Mouse (Mus musculus): ENCODE measurements around the gene Gpr152.

Gene Gpr152

DNA sequence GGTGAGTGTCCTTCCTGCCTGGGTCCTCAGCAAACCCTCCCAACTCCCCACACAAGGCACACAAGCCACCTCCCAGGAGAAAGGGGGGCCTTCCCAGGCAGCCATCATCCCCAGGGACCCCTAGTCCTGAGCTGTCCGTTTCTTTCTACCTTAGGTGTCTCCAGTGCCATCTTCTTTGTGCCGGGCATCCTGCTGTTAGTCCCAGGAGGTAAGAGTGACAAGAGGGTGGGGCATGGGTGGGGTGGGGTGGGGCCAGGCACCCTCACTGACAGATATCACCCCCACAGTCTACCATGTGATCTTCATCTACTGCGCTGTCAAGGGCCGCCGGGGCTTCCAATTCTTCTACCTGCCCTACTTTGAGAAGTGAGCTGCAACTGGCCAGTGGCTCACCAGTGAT lies 8.5 kb upstream of the Gpr152 start:
- no peak for DNase-seq (ENCODE audit: low read depth, low spot score)

DNA sequence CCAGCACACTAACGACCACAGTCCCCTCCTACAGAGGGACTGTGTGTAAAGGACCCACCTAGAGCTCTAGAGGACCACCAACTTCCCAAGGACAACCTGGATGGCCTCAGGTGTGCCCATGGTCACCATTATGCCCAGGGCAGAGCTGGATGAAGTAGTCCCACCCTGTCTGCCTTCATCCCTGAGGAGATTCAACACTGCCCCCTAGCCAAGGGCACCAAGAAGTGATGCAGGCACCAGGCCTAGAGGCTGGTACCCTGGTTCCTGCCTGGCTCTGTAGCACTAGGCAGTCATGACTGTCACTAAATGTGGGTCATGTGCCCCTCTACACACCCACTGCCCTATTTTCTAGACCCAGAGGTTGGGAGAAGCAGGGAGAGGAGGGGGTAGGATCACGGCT lies 7.8 kb upstream of the Gpr152 start:
- DNase-seq (ENCODE audit: low read depth, low spot score) = no peak

DNA sequence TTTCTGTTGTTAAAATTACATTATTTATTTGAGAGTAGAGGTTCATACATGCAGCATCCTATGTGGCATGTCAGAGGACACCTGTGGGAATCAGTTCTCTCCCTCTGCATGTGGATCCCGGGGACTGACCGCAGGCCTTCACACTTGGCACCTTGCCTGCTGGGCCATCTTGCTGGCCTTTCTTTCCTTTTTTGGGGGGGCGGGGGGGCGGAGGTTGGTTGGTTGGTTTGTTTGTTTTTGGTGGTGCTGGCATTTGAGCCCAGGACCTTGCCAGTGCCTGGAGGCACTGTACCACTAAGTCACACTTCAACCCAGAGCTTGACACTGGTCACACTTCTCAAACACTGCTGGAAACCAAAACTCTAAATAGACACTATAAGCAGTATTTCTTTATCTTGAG lies 5.2 kb upstream of the Gpr152 start:
- DNase-seq (ENCODE audit: low read depth, low spot score) = no peak

DNA sequence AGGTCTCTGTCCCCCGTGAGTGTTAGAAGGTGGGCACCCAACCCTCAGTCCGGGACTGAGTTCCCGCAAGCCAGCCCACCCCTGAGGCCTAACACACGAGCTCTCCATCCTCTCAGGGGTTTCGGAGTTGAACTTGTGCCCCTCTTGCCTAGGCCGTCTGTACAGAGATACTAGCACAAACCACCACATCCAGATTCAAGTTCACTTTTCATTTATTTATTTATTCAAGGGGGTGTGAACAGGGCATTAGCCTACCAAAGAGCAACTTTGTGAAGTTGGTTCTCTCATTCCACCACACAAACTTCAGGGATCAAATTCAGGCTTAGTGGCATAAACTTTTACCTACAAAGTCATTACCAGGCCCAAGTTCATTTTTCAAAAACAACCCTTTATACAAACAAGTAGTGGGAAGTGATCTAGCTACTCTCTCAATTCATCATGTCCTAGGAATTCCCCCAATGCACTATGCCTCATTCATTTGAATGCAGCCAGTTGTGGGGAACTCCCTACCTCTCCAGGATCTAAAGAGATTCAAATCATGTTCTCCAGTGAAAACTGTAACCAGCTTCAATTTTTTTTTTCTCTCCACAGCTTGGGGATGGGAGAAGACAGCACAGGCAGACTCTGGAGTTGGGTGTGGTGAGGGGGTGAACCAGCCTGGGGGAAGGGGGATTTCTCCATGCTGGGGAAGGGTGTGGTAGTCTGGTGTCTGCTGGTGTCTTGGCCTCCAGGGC lies 4.2 kb upstream of the Gpr152 start:
- DNase-seq (ENCODE audit: low read depth, low spot score) = peak; percentile 53

DNA sequence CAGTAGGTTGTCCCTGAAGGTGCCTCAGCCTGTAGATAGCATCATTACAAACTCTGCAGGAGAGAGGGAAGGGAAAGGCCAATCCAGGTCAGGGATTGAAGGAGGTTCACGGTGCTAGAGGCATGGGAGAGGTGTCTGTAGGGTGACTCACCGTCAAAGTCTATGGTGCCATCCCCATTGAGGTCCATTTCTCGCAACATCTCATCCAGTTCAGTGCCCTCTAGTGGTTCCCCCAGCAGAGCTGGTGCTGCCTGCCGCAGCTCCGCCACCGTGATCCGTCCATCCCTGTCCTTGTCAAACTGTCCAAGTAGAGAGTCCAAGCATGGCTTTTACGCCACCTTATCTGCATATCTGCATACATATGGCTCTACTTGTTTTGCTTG lies 3.6 kb upstream of the Gpr152 start:
- DNase-seq (ENCODE audit: low read depth, low spot score) = peak; percentile 56

DNA sequence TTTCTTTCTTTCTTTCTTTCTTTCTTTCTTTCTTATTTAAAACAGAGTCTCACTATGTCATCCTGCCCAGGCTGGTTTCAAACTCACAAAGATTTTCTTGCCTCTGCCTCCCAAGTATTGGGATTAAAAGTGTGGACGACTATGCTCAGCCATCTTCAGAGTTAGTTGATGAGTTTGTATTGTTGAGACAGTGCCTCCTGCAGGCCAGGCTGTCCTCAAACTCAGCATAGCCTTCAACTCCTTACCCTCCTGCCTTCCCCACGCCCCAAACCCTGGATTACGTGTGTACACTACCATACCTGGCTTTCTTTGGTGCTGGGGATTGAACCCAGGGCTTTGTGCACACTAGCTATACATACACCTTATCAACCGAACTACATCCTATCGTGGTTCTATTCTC lies 3.1 kb upstream of the Gpr152 start:
- peak; percentile 60 for DNase-seq (ENCODE audit: low read depth, low spot score)

DNA sequence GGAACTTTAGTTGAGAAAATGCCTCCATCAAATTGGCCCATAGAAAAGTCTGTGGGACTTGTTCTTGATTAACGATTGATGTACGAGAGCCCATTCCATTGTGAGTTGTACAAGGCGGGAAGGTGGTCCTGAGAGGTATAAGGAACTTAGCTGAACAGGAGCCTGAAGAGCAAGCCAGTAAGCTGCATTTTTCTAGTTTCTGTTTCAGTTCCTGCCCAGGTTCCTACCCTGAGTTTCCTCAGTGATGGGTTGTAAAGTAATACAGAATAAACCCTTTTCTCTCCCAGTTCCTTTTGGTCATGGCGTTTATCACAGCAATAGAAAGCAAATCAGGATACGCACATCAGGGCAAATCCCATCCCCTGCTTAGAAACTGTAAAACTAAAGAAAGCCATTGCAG lies 1.7 kb upstream of the Gpr152 start:
- DNase-seq (ENCODE audit: low read depth, low spot score) = no peak

DNA sequence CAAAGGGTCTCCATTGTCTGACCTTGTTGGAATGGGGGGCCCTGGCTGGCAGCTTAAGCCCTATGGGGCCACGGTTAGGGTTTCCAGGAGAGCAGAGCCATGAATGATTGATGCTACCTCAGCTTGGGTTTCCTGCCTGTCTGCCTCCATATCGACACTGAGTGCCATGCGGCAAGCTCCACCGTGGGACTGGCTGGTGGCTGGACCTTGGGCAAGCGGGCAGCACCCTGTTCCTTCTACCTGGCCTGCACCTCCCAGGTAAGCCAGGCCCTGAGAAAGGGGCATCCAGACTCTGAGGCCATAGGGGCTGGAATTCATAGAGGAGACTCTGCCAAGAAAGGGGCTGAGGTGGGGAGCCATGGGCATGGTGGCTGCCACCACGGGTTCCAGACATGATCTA lies 560 bp downstream of the Gpr152 start:
- no peak for DNase-seq (ENCODE audit: low read depth, low spot score)

DNA sequence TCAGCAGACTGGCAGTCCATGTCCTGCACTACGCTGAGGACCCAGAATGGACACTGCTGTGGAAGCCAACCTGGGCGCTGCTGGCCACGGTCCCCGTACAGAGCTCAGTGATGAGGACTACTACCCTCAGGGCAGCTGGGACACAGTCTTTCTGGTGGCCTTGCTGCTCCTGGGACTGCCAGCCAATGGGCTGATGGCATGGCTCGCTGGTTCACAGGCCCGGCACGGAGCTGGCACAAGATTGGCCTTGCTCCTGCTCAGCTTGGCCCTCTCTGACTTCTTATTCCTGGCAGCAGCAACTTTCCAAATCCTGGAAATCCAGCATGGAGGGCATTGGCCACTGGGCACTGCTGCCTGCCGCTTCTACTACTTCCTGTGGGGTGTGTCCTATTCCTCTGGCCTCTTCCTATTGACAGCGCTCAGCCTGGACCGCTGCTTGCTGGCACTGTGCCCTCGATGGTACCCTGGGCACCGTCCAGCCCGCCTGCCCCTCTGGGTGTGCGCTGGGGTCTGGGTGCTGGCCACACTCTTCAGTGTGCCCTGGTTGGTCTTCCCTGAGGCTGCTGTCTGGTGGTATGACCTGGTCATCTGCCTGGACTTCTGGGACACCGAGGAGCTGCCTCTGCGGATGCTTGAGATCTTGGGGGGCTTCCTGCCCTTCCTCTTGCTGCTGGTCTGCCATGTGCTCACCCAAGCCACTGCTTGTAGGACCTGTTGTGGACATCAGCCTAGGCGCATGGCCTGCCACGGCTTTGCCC lies 3.0 kb downstream of the Gpr152 start:
- DNase-seq (ENCODE audit: low read depth, low spot score) = no peak

DNA sequence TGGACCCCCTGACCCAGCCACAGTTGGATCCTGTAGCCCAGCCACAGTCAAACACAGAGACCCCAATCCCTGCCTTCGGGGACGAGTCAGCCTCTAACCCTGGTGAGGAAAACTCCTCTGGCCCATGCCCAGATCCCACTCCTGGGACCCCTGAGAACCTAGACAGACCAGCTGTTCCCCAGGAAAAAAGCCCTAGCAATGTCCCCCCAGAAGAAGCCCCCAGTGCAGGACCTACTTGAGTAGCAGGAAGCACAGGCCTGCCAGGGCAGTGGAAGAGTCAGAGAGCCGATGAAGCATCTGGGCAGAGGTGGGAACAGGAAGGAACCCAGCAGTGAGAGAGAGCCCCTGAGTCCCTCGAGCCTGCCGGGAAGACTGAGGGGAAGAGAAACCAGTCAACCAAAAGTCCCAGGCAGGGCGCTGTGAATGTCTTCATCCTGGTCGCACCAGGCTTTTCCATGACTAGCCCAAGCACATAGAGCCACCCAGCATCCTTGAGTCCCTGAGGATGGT lies 4.2 kb downstream of the Gpr152 start, which contains the start of gene Cabp4:
Gene Cabp4, minus strand, starts transcription at position 275 of the 510 bp plus-strand sequence.
- DNase-seq (ENCODE audit: low read depth, low spot score) = no peak

DNA sequence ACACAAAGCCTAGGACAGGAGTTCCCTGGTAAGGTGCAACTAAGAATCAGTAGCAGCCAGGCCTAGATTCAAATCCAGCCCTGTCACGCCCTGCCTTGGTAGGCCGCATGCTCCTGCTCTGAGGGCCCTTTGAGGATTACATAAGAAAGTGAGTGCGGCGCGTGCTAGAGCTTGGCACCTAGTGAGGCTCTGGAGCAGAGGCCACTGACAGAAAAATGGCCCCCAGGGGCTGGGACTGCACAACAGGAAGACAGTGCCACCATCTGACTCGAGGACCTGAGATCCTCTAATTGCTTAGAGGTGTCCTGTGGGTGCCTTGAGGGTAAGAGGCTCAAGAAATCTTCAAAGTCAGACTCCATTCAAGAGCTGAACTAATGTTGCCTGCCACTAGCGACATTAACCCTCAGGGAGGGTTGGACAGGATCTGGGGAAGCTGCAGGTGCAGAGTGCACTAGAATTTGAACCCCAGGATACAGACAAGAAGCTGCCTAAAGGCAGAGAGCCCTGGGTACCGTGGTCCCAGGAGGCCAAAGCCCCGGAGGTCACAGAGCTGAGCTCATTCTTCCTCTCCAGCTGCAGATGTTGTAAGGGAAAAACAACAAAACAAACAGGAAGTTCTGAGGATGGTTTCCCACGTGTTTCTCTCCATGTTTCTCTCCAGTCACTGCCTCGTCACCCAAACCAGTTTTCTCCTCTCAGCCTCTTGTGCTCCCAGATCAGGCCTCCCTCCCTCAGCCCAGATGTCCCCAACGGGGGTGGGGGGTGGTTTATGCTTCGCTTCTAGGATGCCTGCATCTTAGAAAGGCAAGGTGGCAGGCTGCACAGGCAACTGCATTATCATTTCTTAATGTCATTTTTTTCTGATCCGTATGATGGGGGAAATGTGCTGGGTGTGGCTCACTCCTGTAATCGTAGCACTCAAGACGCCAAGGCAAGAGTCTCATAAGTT lies 5.2 kb downstream of the Gpr152 start:
- DNase-seq (ENCODE audit: low read depth, low spot score) = no peak

DNA sequence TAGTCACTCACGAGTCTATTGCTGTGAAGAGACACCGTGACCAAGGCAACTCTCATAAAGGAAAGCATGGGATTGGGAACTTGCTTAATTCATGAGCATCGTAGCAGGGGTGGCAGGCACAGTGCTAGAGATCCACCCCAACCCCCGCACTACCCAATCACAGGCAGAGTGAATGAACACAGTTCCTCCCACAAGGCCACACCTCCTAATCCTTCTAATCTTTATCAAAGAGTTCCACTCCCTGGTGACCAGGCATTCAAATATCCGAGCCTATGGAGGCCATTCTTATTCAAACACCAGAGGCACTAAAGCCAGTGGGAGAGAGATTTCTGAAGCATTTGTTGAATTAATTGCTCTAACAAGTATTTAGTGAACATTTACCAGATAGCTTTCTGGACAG lies 6.3 kb downstream of the Gpr152 start:
- DNase-seq (ENCODE audit: low read depth, low spot score) = peak; percentile 80

DNA sequence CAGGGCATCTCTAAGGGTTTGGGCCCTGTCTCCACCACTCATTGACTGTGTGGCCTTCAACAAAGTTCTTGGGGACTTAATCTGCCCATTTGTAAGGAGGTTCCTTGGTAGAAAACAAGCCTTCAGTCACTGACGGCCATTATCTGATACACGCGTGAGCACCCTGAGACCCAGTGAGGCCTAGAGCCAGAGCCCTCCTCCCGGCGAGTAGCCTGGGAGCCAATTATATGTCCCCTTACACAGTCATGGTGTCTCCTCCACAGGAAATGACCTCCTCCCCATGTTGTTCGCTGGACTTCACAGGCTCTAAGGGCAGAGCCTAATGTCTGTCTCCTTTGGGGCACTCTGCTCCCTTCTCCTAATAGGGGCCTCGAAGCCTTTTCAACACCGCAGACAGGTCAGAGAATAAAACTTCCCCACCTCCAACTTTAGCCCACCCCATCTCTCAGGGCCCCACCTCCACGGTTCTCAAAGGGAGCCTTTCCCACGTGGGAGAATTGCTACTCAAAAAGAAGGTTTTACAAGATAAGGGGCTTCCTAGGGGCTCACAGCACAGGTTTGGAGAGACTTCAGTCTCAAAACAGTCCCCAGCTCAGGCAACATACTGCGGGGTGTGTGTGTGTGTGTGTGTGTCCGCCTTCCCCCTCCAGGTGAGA lies 6.9 kb downstream of the Gpr152 start:
- DNase-seq (ENCODE audit: low read depth, low spot score) = no peak

DNA sequence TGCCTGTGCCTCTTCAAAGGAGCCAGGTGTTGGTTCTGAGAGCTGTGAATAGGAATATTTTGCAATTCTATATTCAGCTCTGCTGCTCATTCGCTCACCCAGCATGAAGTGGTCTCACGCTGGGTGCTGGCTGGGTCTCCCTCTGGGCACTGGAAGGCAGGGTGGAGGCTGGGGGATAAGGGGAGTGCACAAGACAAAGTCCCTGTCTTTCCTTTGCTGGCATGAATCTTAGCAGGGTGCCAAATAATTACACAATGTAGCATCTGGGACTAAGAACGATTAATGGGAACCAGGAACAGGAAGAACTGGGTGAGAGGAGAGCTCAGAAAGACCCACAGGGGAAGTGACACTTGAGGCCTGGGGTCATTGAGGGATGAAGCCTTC lies 7.4 kb downstream of the Gpr152 start:
- DNase-seq (ENCODE audit: low read depth, low spot score) = no peak

DNA sequence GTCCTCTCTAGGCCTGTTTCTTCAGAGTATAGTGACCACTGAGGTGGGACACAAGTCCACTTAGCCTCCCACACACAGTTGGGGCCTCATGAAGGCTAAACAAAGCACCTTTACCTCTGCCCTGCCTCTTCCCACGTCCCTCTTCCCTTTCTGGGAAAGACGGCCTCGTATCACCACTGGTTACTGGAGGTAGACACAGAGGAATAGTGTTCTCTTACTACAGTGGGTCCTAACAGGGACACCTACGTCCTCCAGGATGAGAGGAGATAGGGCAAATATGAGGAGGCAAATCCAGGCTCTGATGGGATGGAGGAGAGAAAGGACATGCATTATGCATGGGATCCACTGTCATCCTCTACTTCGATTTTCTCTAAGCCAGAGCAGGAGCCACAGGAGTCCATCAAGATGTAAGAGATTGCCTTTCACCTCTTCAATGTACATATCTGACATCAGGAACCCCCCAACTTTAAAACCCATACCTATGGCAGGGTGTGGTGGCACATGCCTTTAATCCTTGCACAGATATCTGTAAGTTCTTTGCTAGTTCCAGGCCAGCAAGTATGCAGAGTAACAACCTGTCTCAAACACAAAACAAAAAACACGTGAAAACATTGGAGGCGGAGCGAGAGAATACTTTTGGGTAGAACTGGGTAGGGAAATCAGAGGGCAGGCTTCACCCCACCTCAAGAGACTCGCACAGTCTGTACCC lies 8.3 kb downstream of the Gpr152 start:
- DNase-seq (ENCODE audit: low read depth, low spot score) = no peak

DNA sequence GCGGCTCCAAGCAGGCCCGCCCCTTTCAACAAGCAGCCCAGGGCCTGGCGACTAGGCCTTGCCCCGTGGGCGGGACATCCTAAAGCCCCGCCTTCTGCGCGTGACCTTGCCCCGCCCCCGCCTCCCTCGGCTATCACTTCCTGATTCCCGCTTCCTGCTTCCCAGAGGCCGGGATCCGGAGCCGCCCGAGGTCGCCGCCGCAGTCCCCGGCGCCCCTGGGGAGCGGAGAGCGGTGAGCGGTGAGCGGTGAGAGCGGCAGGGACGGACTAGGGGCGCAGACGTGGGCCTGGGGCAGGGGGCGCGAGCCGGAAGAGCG lies 8.9 kb downstream of the Gpr152 start, which contains the start of gene Coro1b:
Gene Coro1b, plus strand, starts transcription at position 129 of the 316 bp plus-strand sequence.
- DNase-seq (ENCODE audit: low read depth, low spot score) = peak; percentile 93

DNA sequence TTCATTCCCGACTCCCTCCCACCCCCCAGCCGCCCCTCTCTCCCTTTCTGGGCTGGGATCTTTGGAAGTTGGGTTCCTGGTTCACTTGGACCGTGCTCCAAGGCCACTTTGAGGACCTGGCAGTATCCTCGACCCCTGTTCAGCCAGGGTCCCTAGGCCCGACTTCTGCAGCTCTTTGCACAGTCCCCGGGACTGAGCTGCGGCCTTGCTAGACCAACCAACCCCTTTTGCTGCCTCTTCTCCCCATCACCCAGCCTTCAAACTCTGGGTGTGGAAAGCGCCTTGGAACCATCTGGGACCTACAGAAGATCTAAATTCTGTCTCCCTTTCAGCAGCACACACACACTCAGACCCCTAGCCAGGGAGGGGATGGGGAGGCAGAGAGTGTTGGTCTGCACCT lies 9.2 kb downstream of the Gpr152 start:
- DNase-seq (ENCODE audit: low read depth, low spot score) = no peak

DNA sequence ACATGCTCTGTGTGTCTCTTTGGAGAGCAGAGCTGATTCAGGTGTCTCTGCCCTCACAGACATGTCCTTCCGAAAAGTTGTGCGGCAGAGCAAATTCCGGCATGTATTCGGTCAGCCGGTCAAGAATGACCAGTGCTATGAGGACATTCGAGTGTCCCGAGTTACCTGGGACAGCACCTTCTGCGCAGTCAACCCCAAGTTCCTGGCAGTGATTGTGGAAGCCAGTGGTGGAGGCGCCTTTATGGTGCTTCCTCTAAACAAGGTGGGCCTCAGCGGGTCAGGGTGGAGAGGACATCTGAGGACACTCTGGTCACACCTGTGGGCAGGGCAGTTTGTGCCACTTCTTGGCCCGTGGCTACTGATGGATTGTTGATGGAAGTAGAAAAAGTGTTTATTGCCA lies 9.7 kb downstream of the Gpr152 start:
- DNase-seq (ENCODE audit: low read depth, low spot score) = no peak

DNA sequence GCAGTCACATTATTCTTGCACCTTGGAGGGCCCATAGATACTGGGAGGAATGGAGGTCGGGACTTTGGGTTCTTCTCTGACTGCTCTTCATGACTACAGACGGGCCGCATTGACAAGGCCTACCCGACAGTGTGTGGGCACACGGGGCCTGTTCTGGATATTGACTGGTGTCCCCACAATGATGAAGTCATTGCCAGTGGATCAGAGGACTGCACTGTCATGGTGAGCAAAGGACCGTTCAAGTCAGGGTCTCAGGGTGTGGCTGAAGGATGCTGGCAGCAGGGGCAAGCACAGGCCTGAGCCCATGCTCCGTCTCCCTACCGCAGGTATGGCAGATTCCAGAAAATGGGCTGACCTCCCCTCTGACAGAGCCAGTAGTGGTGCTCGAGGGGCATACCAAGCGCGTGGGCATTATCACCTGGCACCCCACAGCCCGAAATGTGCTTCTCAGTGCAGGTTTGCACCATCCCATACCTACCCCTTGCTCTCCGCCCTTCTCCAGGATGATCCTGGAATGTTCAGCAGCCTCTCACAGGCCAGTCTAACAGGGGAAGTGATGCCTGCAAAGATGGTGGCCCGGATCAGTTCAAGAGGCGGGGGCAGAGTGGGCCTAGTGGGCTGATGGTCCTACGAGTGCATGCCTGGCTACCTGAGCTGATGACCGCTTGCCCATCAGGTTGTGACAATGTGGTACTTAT lies 10.3 kb downstream of the Gpr152 start:
- no peak for DNase-seq (ENCODE audit: low read depth, low spot score)

All from R1 (cell line).